Mouse (Mus musculus) CH12.LX (cell line): ENCODE results near the gene Twsg1.

ENCODE experiments used
- CHD2 ChIP-seq: IDR thresholded peaks from 2 replicates; pipeline ENCODE4 v1.6.1; 2011; ENCODE audit warnings: low read length, improper control_type of control experiment
- CTCF ChIP-seq, 2 experiments: IDR thresholded peaks in 1 of 2; conservative IDR thresholded peaks in 1 of 2; 2 replicates each; pipeline ENCODE4 v1.5.1; 2011 to 2012; ENCODE audit warnings: low read depth in 2 of 2, low read length in 2 of 2, improper control_type of control experiment in 1 of 2, inconsistent platforms in 1 of 2, mild to moderate bottlenecking in 1 of 2, moderate library complexity in 1 of 2
- E2F4 ChIP-seq: IDR thresholded peaks from 2 replicates; pipeline ENCODE4 v1.6.1; 2011; ENCODE audit warnings: low read depth, low read length, improper control_type of control experiment; ENCODE audit not compliant: insufficient replicate concordance
- HCFC1 ChIP-seq: IDR thresholded peaks from 2 replicates; pipeline ENCODE4 v1.6.1; 2012; ENCODE audit warnings: low read depth, mild to moderate bottlenecking, inconsistent platforms, low read length, improper control_type of control experiment
- KAT2A ChIP-seq: IDR thresholded peaks from 2 replicates; pipeline ENCODE4 v1.6.1; 2012; ENCODE audit warnings: low read length, improper control_type of control experiment, inconsistent platforms; ENCODE audit not compliant: insufficient replicate concordance
- MAFK ChIP-seq: IDR thresholded peaks from 2 replicates; pipeline ENCODE4 v1.6.1; 2011; ENCODE audit warnings: low read length, improper control_type of control experiment; ENCODE audit not compliant: insufficient replicate concordance
- MAX ChIP-seq: IDR thresholded peaks from 2 replicates; pipeline ENCODE4 v1.6.1; 2011; ENCODE audit warnings: low read length, improper control_type of control experiment
- NELFE ChIP-seq: IDR thresholded peaks from 2 replicates; pipeline ENCODE4 v1.6.1; 2011; ENCODE audit warnings: low read depth, low read length, improper control_type of control experiment
- NRF1 ChIP-seq: IDR thresholded peaks from 2 replicates; pipeline ENCODE4 v1.6.1; 2014; ENCODE audit warnings: low read depth, mild to moderate bottlenecking, inconsistent platforms, low read length, improper control_type of control experiment, moderate library complexity
- SIN3A ChIP-seq: IDR thresholded peaks from 2 replicates; pipeline ENCODE4 v1.6.1; 2012; ENCODE audit warnings: low read length, improper control_type of control experiment, inconsistent platforms
- TCF12 ChIP-seq: IDR thresholded peaks from 2 replicates; pipeline ENCODE4 v1.6.1; 2014; ENCODE audit warnings: low read depth, mild to moderate bottlenecking, inconsistent platforms, low read length, improper control_type of control experiment
- USF1 ChIP-seq: IDR thresholded peaks from 2 replicates; pipeline ENCODE4 v1.6.1; 2014; ENCODE audit warnings: low read depth, mild to moderate bottlenecking, inconsistent platforms, low read length, improper control_type of control experiment
- ZKSCAN1 ChIP-seq: IDR thresholded peaks from 2 replicates; pipeline ENCODE4 v1.6.1; 2012; ENCODE audit warnings: low read depth, inconsistent platforms, low read length, improper control_type of control experiment, borderline replicate concordance

DNA sequence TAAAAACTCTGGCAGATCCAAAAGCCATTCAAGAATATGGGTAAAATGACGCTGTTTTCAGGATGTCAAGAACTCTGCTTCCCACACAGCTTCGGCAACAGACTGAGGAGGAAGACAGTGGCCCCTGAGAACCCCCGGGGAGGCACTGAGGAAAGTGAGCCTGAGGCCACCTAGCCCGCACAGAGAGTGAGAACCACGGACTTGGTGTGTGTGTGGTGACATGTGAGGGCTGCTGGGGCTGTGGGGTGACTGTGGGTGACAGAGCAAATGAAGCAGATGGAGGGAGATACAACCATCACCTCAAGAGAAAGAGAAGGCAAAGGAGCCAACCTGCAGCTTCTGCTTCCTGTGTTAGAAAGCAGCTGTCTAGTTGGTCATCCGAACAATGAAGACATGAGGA, 79.0 kb downstream of the Twsg1 start:
- TF ChIP-seq MAFK: no peak
- TF ChIP-seq USF1: no peak
- no peak for TF ChIP-seq ZKSCAN1
- TF ChIP-seq KAT2A: no peak
- no peak for TF ChIP-seq CHD2
- TF ChIP-seq TCF12: no peak
- no peak for TF ChIP-seq NELFE
- no peak for TF ChIP-seq E2F4
- no peak for TF ChIP-seq CTCF (conservative IDR thresholded peaks at IDR 0.05 in 1 of 2, IDR thresholded peaks at IDR 0.05 in 1 of 2; ENCODE audit: low read depth in 2 of 2, low read length in 2 of 2)
- no peak for TF ChIP-seq MAX
- TF ChIP-seq HCFC1: no peak
- TF ChIP-seq NRF1: no peak
- TF ChIP-seq SIN3A: no peak; the same call in 1 of the 2 replicates
